Mouse (Mus musculus) c-Kit-negative CD71-positive TER-119-positive erythroid progenitor cells, embryonic 14.5 days (primary cell): ENCODE data around the gene Myh7b.

Experiments used
- DNase-seq: peaks from one replicate; pipeline ENCODE4 v3.0.0-alpha.2; 2013; ENCODE audit warnings: low read depth, low spot score

The Myh7b gene

DNA sequence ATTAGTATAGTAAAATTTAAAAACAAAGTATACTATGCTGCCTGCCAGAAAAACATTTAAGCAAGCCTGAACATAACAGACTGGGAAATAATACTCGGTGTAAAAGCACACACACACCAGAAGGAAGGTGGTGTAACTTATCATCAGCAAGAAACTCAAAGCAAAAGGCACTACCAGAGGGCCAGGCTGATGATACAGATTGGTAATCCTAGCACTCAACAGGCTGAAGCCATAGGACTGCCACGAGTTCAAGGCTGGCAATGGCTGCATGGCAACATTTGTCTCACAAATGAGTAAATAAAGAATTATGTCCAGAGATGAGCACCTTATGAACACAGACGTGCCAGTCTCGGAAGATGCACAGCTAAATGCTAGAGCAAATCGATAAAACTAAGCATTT, 72.8 kb downstream of the Myh7b start:
- no peak for DNase-seq
